Mouse (Mus musculus) hindbrain, embryonic 16.5 days (tissue): ENCODE measurements around the gene Gjb1. TPM values are rescaled to one million over a fixed set of nuclear protein-coding genes. Genes with fewer than 3 reads are reported as not detected.

Experiments
- ATAC-seq: fragments of 200-750 bp; cut with Nextera tagmentation; 2 replicates; pipeline ENCODE4 v1.8.0; 2017; ENCODE audit warnings: moderate TSS enrichment, moderate library complexity
- H3K27ac ChIP-seq: fragments of 300-500 bp; sonication (generic); 2 replicates; pipeline ENCODE4 v1.5.1; 2014; ENCODE audit warnings: low read depth, mild to moderate bottlenecking, control low read depth, low read length, moderate library complexity
- H3K27me3 ChIP-seq: fragments of 300-500 bp; sonication (generic); replicated peaks from 2 replicates; pipeline ENCODE4 v1.6.1; 2014; ENCODE audit warnings: low read length; ENCODE audit not compliant: control insufficient read depth, insufficient read depth
- H3K36me3 ChIP-seq: fragments of 300-500 bp; sonication (generic); 2 replicates; pipeline ENCODE4 v1.6.1; 2014; ENCODE audit warnings: mild to moderate bottlenecking, low read length, moderate library complexity, mixed read lengths; ENCODE audit not compliant: control insufficient read depth, insufficient read depth
- H3K4me1 ChIP-seq: fragments of 300-500 bp; sonication (generic); 2 replicates; pipeline ENCODE4 v1.6.1; 2014; ENCODE audit warnings: low read depth, low read length; ENCODE audit not compliant: control insufficient read depth, insufficient read depth
- H3K4me2 ChIP-seq: fragments of 300-500 bp; sonication (generic); 2 replicates; pipeline ENCODE4 v1.6.1; 2014; ENCODE audit warnings: mild to moderate bottlenecking, low read length, control low read depth, moderate library complexity
- H3K4me3 ChIP-seq: fragments of 300-500 bp; sonication (generic); 2 replicates; pipeline ENCODE4 v1.5.1; 2014; ENCODE audit warnings: mild to moderate bottlenecking, low read length, control low read depth, moderate library complexity
- H3K9ac ChIP-seq: fragments of 300-500 bp; sonication (generic); 2 replicates; pipeline ENCODE4 v1.6.1; 2014; ENCODE audit warnings: low read depth, mild to moderate bottlenecking, control low read depth, low read length, moderate library complexity
- H3K9me3 ChIP-seq: fragments of 300-500 bp; sonication (generic); 2 replicates; pipeline ENCODE4 v1.6.1; 2014; ENCODE audit warnings: mild to moderate bottlenecking, low read length, moderate library complexity; ENCODE audit not compliant: control insufficient read depth
- WGBS: fragments of 180-500 bp; shearing (Covaris S2); extraction: QIAGEN DNeasy Blood & Tissue Kit; methylation state at CpG from one replicate; pipeline ENCODE4 v1.1.7; 2014; 5-methylcytosine and 5-hydroxymethylcytosine counted together
- polyA plus RNA-seq: library from polyadenylated mRNA; unstranded; fragments of >200 nt; fragmentation: Nextera tagmentation; extraction: Ambion mirVana; gene quantifications from 2 replicates; pipeline ENCODE4 v1.2.1, GENCODE M21; 2015

The Gjb1 gene
- polyA plus RNA-seq, 1 experiment from 2014 or later: 2.2 TPM

DNA sequence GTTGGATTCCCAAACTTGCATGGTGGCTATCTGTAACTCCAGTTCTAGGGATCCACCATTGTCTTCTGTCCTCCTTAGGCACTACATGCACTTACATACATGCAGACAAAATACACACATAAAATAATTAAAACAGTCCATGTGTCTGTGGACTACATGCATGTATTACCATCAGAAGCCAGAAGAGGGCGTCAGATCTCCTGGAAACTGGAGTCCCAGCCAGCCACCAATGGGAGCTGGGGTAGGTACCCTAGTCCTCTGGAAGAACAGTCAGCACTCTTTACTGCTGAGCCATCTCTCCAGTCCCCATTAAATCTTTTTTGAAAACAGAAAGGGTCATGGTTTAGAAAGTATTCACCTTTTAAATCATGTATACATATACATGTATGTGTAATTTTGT lies 51.6 kb downstream of the Gjb1 start:
- no peak overlapping the region for H3K9ac ChIP-seq
- H3K27ac ChIP-seq: no peak overlapping the region
- H3K9me3 ChIP-seq: no peaks in the 10 kb centered on the region
- WGBS: 5% methylated on average over 1 of the region's 1 CpGs
- no peak overlapping the region for H3K4me2 ChIP-seq
- ATAC-seq: no peak
- no peaks in the 10 kb centered on the region for H3K36me3 ChIP-seq
- H3K27me3 ChIP-seq: no peaks in the 10 kb centered on the region
- no peaks in the 10 kb centered on the region; the same call in 1 of the 2 replicates for H3K4me1 ChIP-seq
- H3K4me3 ChIP-seq: no peak overlapping the region

DNA sequence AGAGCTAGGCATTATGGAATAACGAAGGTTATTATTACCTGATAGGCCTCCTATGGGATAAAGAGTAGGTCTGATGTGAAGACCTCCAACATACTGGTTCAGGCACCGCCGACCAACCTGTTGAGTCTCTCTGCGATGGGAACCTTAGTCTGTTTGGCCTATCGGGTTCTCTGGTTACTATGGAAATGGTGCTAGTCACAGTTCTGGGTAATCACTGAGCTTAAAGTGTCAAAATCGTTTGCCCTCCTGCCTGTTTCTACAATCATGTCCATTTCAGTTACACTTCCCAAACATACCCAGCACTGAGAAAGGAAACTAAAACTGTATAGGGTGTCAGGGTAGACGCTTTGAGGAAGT lies 52.6 kb downstream of the Gjb1 start:
- WGBS: 26% methylated on average over 7 of the region's 7 CpGs
- H3K27me3 ChIP-seq: no peaks in the 10 kb centered on the region
- H3K27ac ChIP-seq: peak overlapping the region; percentile 85
- no peaks in the 10 kb centered on the region for H3K9me3 ChIP-seq
- H3K4me2 ChIP-seq: peak overlapping the region; percentile 52
- no peaks in the 10 kb centered on the region; the same call in 1 of the 2 replicates for H3K4me1 ChIP-seq
- H3K9ac ChIP-seq: peak overlapping the region; percentile 35; the same call in 1 of the 2 replicates
- H3K36me3 ChIP-seq: no peaks in the 10 kb centered on the region
- H3K4me3 ChIP-seq: peak overlapping the region; percentile 32
- ATAC-seq: no peak; the same call in 1 of the 2 replicates

DNA sequence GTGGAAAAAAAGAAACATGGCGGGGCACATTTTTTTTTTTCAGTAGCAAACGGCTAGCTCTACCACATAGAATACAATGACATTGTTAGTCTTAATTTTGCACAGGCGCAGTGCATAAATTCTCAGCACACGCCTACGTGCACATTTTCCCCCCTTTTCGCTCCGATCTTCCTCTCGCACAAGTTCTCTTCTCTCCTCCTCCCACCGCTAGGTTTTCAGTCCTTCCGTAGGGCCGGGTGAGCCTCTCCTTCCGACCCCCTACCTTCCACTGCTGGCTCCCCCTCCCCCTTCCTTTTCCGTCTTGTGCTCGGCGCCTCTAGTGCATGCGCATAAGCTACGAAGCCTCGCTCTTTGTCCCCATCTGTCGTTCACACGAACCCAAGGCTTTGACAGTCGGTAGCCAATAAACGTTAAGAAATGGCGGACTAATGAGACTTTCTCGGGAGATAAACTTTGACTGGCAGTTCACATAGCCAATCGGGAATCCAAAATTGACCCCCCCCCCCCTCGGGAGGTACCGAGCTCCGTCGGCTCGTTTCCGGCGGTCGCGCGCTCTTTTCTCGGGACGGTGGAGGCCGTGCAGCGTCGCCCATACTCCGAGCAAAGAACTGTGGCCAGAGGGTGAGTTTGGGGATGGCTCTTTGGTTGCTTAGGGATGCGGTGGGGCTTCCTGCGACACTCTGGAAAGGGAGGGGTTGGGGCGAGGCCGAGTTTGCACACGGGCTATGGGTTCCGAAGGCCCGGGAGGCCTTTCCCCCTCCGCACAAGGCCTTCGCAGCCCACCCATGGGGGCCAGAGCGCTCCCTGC lies 53.2 kb downstream of the Gjb1 start, which contains the start of gene Nono:
Gene Nono, plus strand, starts transcription at position 177 of the 808 bp plus-strand sequence.
- H3K4me3 ChIP-seq: peak within 1 kb of the TSS; percentile 56
- H3K27me3 ChIP-seq: no peaks in the 10 kb centered on the region
- ATAC-seq: peak; percentile 97
- peak within 1 kb of the TSS; percentile 55 for H3K4me2 ChIP-seq
- H3K9ac ChIP-seq: peak within 1 kb of the TSS; percentile 70
- H3K9me3 ChIP-seq: no peaks in the 10 kb centered on the region
- H3K4me1 ChIP-seq: no peaks in the 10 kb centered on the region; the same call in 1 of the 2 replicates
- WGBS: 29% methylated on average over 41 of the region's 51 CpGs
- H3K27ac ChIP-seq: peak within 1 kb of the TSS; percentile 91
- no peaks in the 10 kb centered on the region for H3K36me3 ChIP-seq

DNA sequence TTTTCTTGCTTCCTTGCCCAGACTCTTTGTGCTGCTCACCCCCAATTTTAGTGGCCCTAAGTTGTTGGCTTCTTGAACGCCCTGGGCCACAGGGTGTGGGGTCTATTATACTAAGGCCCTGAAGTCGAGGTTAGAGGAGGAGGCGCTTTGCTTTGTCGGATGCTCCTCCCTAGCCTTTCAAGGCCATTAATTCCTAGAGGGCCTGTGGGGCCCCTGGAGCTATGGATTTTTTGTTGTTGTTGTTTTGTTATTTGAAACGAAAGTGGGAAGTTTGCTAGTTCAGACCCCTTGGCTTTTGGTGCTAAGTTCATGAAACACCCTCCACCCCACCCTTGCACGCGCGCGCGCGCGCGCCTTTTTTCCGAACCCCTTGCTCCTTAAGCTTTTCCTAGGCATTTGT lies 53.8 kb downstream of the Gjb1 start:
- no peaks in the 10 kb centered on the region for H3K9me3 ChIP-seq
- H3K27ac ChIP-seq: peak overlapping the region; percentile 91
- 11% methylated on average over 14 of the region's 14 CpGs for WGBS
- H3K27me3 ChIP-seq: no peaks in the 10 kb centered on the region
- peak overlapping the region; percentile 70 for H3K9ac ChIP-seq
- H3K4me2 ChIP-seq: peak overlapping the region; percentile 55
- H3K36me3 ChIP-seq: no peaks in the 10 kb centered on the region
- ATAC-seq: peak; percentile 56
- no peaks in the 10 kb centered on the region; the same call in 1 of the 2 replicates for H3K4me1 ChIP-seq
- peak overlapping the region; percentile 56 for H3K4me3 ChIP-seq

Other genes starting within 250 kb of the Gjb1 start
- gene Snx12, start 153.8 kb upstream of the Gjb1 start, polyA plus RNA-seq: 43.3 and 52.5 TPM in 2 replicates
- gene Foxo4, start 121.8 kb upstream of the Gjb1 start, polyA plus RNA-seq: 0.70 and 1.1 TPM in 2 replicates
- gene Gm614, start 112.4 kb upstream of the Gjb1 start, polyA plus RNA-seq: not detected in 2 replicates
- 6.8 and 7.9 TPM in 2 replicates for gene Il2rg, start 108.1 kb upstream of the Gjb1 start, polyA plus RNA-seq
- gene Gm20489, start 107.4 kb upstream of the Gjb1 start, polyA plus RNA-seq: not detected in 2 replicates
- 17.6 and 25.2 TPM in 2 replicates for gene Med12, start 102.3 kb upstream of the Gjb1 start, polyA plus RNA-seq
- 88.0 and 92.3 TPM in 2 replicates for gene Nlgn3, start 77.2 kb upstream of the Gjb1 start, polyA plus RNA-seq
- 90.6 and 91.5 TPM in 2 replicates for gene Zmym3, start 44.5 kb downstream of the Gjb1 start, polyA plus RNA-seq
- 256 and 286 TPM in 2 replicates for gene Nono, start 52.9 kb downstream of the Gjb1 start, polyA plus RNA-seq
- 0.78 and 7.2 TPM in 2 replicates for gene Itgb1bp2, start 72.7 kb downstream of the Gjb1 start, polyA plus RNA-seq
- gene Taf1, start 156.4 kb downstream of the Gjb1 start, polyA plus RNA-seq: 11.4 and 16.3 TPM in 2 replicates